Mouse (Mus musculus): ENCODE results near the gene Tbx6.

- TF ChIP-seq CTCF (IDR thresholded peaks at IDR 0.05; ENCODE audit: extremely low read depth, insufficient read depth, low read length) (no peak), POLR2A (IDR thresholded peaks at IDR 0.05; ENCODE audit: extremely low read depth, insufficient read depth, low read length) (peak; percentile 71; the same call in 1 of the 2 replicates)
These were observed 42.0 kb downstream of the Tbx6 start for GRCm38 (mm10) chr7:126823202-126823711.

Measured in cortical plate, adult 2 months (tissue).